ENCODE assay signal across 9 mouse cellular contexts in the genomic region with DNA sequence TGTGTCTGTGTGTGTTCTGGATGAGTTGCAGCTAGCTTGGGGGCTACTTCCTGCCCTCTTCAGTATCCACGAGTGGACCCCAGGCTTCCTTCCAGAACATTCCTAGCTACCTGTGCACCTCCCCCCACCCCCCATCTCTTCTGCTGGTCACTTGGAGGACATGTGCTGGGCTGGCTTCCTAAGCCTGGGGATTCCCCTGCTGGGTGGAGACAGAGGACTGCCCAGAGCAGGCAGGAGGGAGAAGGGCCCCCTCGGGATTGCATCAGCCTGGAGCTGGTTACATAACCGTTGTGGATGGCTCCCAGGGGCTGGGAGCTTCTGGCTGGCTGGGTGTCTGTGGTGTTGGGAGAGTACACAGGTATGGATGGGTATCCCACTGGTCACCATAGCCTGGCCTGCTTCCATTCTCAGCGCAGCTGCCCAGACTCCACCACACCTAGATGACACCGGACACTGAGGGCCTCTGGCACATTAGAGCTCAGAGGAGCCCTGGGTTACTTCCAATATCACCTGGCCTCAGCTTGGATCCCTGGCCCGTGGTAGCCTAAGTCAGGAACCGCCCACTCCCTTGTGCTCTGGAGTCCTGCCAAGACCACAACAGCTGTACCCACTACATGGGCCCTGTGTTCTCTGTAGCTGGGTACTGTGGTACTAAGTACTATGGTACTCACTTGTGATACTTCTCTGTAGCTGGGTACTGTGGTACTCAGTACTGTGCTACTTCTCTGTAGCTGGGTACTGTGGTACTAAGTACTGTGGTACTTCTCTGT. TPM values are rescaled to one million over a fixed set of nuclear protein-coding genes. Genes with fewer than 3 reads are reported as not detected.
A peak's percentile ranks its signal among the peaks of the same experiment; 100 is the strongest.
DNase-seq lines count a peak whose midpoint lies in the region; ATAC-seq lines count a peak whose summit lies in the region.
"Had no signal": no experiment of that assay in that cellular context is flagged by ENCODE, and none has a peak within 500 bp of the region (broad histone marks: within the 10 kb centered on the region; RNA-seq: fewer than 3 reads in every experiment).

No protein-coding gene starts in this region.

- no peak for ATAC-seq in hindbrain, embryonic 13.5 days (ENCODE audit: low FRiP score)
- ATAC-seq in hindbrain, embryonic 12.5 days (ENCODE audit: low FRiP score), result no peak
- peak; percentile 17; the same call in 1 of the 2 replicates for ATAC-seq in lung, embryonic 15.5 days (ENCODE audit: borderline replicate concordance, extremely low read depth, low FRiP score, low TSS enrichment)
- ATAC-seq in midbrain, embryonic 14.5 days (ENCODE audit: low FRiP score, low TSS enrichment), result no peak
- ATAC-seq in forebrain, embryonic 15.5 days (replicated peaks), result no peak

- H3K9me3 ChIP-seq in hindbrain, embryonic 13.5 days, result no peaks in the 10 kb centered on the region
- no peaks in the 10 kb centered on the region for H3K9me3 ChIP-seq in hindbrain, embryonic 12.5 days (replicated peaks)
- no peaks in the 10 kb centered on the region for H3K9me3 ChIP-seq in lung, embryonic 15.5 days
- no peaks in the 10 kb centered on the region for H3K9me3 ChIP-seq in midbrain, embryonic 14.5 days (ENCODE audit: control insufficient read depth, low read length)
- no peaks in the 10 kb centered on the region for H3K9me3 ChIP-seq in forebrain, embryonic 15.5 days

- no peak overlapping the region for H3K4me3 ChIP-seq in hindbrain, embryonic 13.5 days
- H3K4me3 ChIP-seq in hindbrain, embryonic 12.5 days, result no peak overlapping the region
- no peak overlapping the region for H3K4me3 ChIP-seq in lung, embryonic 15.5 days
- no peak overlapping the region for H3K4me3 ChIP-seq in midbrain, embryonic 14.5 days (replicated peaks; ENCODE audit: low read depth, low read length)
- no peak overlapping the region for H3K4me3 ChIP-seq in forebrain, embryonic 15.5 days

- H3K4me1 ChIP-seq in hindbrain, embryonic 13.5 days (replicated peaks), result peaks cover 55% of the 10 kb centered on the region
- H3K4me1 ChIP-seq in hindbrain, embryonic 12.5 days, result peaks cover 16% of the 10 kb centered on the region
- no peaks in the 10 kb centered on the region for H3K4me1 ChIP-seq in lung, embryonic 15.5 days
- H3K4me1 ChIP-seq in midbrain, embryonic 14.5 days (ENCODE audit: control insufficient read depth, insufficient read depth, low read length), result peaks cover 29% of the 10 kb centered on the region
- H3K4me1 ChIP-seq in forebrain, embryonic 15.5 days, result peaks cover 30% of the 10 kb centered on the region

- H3K4me2 ChIP-seq in hindbrain, embryonic 13.5 days, result no peak overlapping the region
- H3K4me2 ChIP-seq in hindbrain, embryonic 12.5 days (replicated peaks), result no peak overlapping the region
- no peak overlapping the region for H3K4me2 ChIP-seq in lung, embryonic 15.5 days
- H3K4me2 ChIP-seq in midbrain, embryonic 14.5 days (ENCODE audit: low read length), result no peak overlapping the region
- no peak overlapping the region for H3K4me2 ChIP-seq in forebrain, embryonic 15.5 days (replicated peaks)

- WGBS in hindbrain, embryonic 13.5 days, result 60% methylated on average over 7 of the region's 7 CpGs
- WGBS in hindbrain, embryonic 12.5 days, result 57% methylated on average over 7 of the region's 7 CpGs
- 41% methylated on average over 7 of the region's 7 CpGs for WGBS in lung, embryonic 15.5 days
- WGBS in midbrain, embryonic 14.5 days, result 56% methylated on average over 7 of the region's 7 CpGs
- 59% methylated on average over 7 of the region's 7 CpGs for WGBS in forebrain, embryonic 15.5 days

- H3K36me3 ChIP-seq in hindbrain, embryonic 13.5 days, result no peaks in the 10 kb centered on the region
- no peaks in the 10 kb centered on the region for H3K36me3 ChIP-seq in hindbrain, embryonic 12.5 days
- no peaks in the 10 kb centered on the region for H3K36me3 ChIP-seq in lung, embryonic 15.5 days
- H3K36me3 ChIP-seq in midbrain, embryonic 14.5 days (ENCODE audit: control insufficient read depth, insufficient read depth, low read length), result no peaks in the 10 kb centered on the region
- H3K36me3 ChIP-seq in forebrain, embryonic 15.5 days, result no peaks in the 10 kb centered on the region

- DNase-seq in MN1 (ENCODE audit: low spot score), result peak; percentile 86
- peak; percentile 73 to 79 for DNase-seq in heart, adult 9 months (ENCODE audit: low spot score in 2 of 2)
- DNase-seq in telencephalon, adult 2 months (ENCODE audit: low read depth, low spot score), result peak; percentile 58
- no peak for DNase-seq in midbrain, embryonic 14.5 days

- H3K27ac ChIP-seq in hindbrain, embryonic 13.5 days, result no peak overlapping the region
- no peak overlapping the region for H3K27ac ChIP-seq in hindbrain, embryonic 12.5 days
- H3K27ac ChIP-seq in lung, embryonic 15.5 days, result no peak overlapping the region
- no peak overlapping the region for H3K27ac ChIP-seq in midbrain, embryonic 14.5 days (replicated peaks; ENCODE audit: low read depth, low read length)
- no peak overlapping the region for H3K27ac ChIP-seq in forebrain, embryonic 15.5 days (replicated peaks)

- H3K9ac ChIP-seq in hindbrain, embryonic 13.5 days, result 0 out of 2 replicates have a peak overlapping the region, but pooled peaks have one; percentile 24
- H3K9ac ChIP-seq in hindbrain, embryonic 12.5 days, result no peak overlapping the region
- no peak overlapping the region for H3K9ac ChIP-seq in lung, embryonic 15.5 days
- H3K9ac ChIP-seq in midbrain, embryonic 14.5 days (replicated peaks; ENCODE audit: low read length), result no peak overlapping the region
- H3K9ac ChIP-seq in forebrain, embryonic 15.5 days (replicated peaks), result no peak overlapping the region

- H3K27me3 ChIP-seq in hindbrain, embryonic 13.5 days, result peaks cover 37% of the 10 kb centered on the region
- peaks cover 58% of the 10 kb centered on the region for H3K27me3 ChIP-seq in hindbrain, embryonic 12.5 days
- peaks cover 49% of the 10 kb centered on the region for H3K27me3 ChIP-seq in lung, embryonic 15.5 days
- peaks cover 9% of the 10 kb centered on the region for H3K27me3 ChIP-seq in midbrain, embryonic 14.5 days (ENCODE audit: control insufficient read depth, insufficient read depth, low read length)
- H3K27me3 ChIP-seq in forebrain, embryonic 15.5 days, result no peaks in the 10 kb centered on the region

RNA-seq across cellular contexts. Expression of a gene that starts 6.9 kb away (rescaled TPM):
- 38.7 and 38.9 TPM in 2 replicates for polyA plus RNA-seq in hindbrain, embryonic 13.5 days (2015; fragmentation: Nextera tagmentation; extraction: Ambion mirVana)
- 4.1 and 4.8 TPM in 2 replicates for polyA plus RNA-seq in hindbrain, embryonic 12.5 days (2016; fragmentation: Nextera tagmentation; extraction: Ambion mirVana)
- 0.03 and 0.10 TPM in 2 replicates for polyA plus RNA-seq in lung, embryonic 15.5 days (2015; fragmentation: Nextera tagmentation; extraction: Ambion mirVana)
- 38.4 and 53.5 TPM in 2 replicates for polyA plus RNA-seq in midbrain, embryonic 14.5 days (2014; fragmentation: Nextera tagmentation; extraction: Ambion mirVana)
- 35.5 and 39.3 TPM in 2 replicates for polyA plus RNA-seq in forebrain, embryonic 15.5 days (2015; fragmentation: Nextera tagmentation; extraction: Ambion mirVana)

RNA-seq across cellular contexts. Expression of a gene that starts 19.8 kb away (rescaled TPM):
- 205 and 218 TPM in 2 replicates for polyA plus RNA-seq in hindbrain, embryonic 13.5 days (2015; fragmentation: Nextera tagmentation; extraction: Ambion mirVana)
- 257 and 282 TPM in 2 replicates for polyA plus RNA-seq in hindbrain, embryonic 12.5 days (2016; fragmentation: Nextera tagmentation; extraction: Ambion mirVana)
- polyA plus RNA-seq in lung, embryonic 15.5 days (2015; fragmentation: Nextera tagmentation; extraction: Ambion mirVana), result 354 and 364 TPM in 2 replicates
- polyA plus RNA-seq in midbrain, embryonic 14.5 days (2014; fragmentation: Nextera tagmentation; extraction: Ambion mirVana), result 165 and 174 TPM in 2 replicates
- polyA plus RNA-seq in forebrain, embryonic 15.5 days (2015; fragmentation: Nextera tagmentation; extraction: Ambion mirVana), result 216 and 221 TPM in 2 replicates

RNA-seq across cellular contexts. Expression of a gene that starts 26.5 kb away (rescaled TPM):
- polyA plus RNA-seq in hindbrain, embryonic 13.5 days (2015; fragmentation: Nextera tagmentation; extraction: Ambion mirVana), result 5.2 and 7.7 TPM in 2 replicates
- 2.5 and 3.8 TPM in 2 replicates for polyA plus RNA-seq in hindbrain, embryonic 12.5 days (2016; fragmentation: Nextera tagmentation; extraction: Ambion mirVana)
- polyA plus RNA-seq in lung, embryonic 15.5 days (2015; fragmentation: Nextera tagmentation; extraction: Ambion mirVana), result 2.9 and 3.3 TPM in 2 replicates
- polyA plus RNA-seq in midbrain, embryonic 14.5 days (2014; fragmentation: Nextera tagmentation; extraction: Ambion mirVana), result 4.2 and 6.9 TPM in 2 replicates
- 1.8 and 2.9 TPM in 2 replicates for polyA plus RNA-seq in forebrain, embryonic 15.5 days (2015; fragmentation: Nextera tagmentation; extraction: Ambion mirVana)

RNA-seq across cellular contexts. Expression of a gene that starts 48.3 kb away (rescaled TPM):
- polyA plus RNA-seq in hindbrain, embryonic 13.5 days (2015; fragmentation: Nextera tagmentation; extraction: Ambion mirVana), result 17.2 and 18.4 TPM in 2 replicates
- polyA plus RNA-seq in hindbrain, embryonic 12.5 days (2016; fragmentation: Nextera tagmentation; extraction: Ambion mirVana), result 25.3 and 25.6 TPM in 2 replicates
- 25.2 and 26.0 TPM in 2 replicates for polyA plus RNA-seq in lung, embryonic 15.5 days (2015; fragmentation: Nextera tagmentation; extraction: Ambion mirVana)
- 14.9 and 23.7 TPM in 2 replicates for polyA plus RNA-seq in midbrain, embryonic 14.5 days (2014; fragmentation: Nextera tagmentation; extraction: Ambion mirVana)
- polyA plus RNA-seq in forebrain, embryonic 15.5 days (2015; fragmentation: Nextera tagmentation; extraction: Ambion mirVana), result 17.6 and 18.6 TPM in 2 replicates

RNA-seq across cellular contexts. Expression of a gene that starts 53.8 kb away (rescaled TPM):
- 0.38 and 0.79 TPM in 2 replicates for polyA plus RNA-seq in hindbrain, embryonic 13.5 days (2015; fragmentation: Nextera tagmentation; extraction: Ambion mirVana)
- 1.2 and 2.1 TPM in 2 replicates for polyA plus RNA-seq in hindbrain, embryonic 12.5 days (2016; fragmentation: Nextera tagmentation; extraction: Ambion mirVana)
- polyA plus RNA-seq in lung, embryonic 15.5 days (2015; fragmentation: Nextera tagmentation; extraction: Ambion mirVana), result not detected in 2 replicates
- polyA plus RNA-seq in midbrain, embryonic 14.5 days (2014; fragmentation: Nextera tagmentation; extraction: Ambion mirVana), result 0.39 and 1.2 TPM in 2 replicates
- 0.09 and 0.13 TPM in 2 replicates for polyA plus RNA-seq in forebrain, embryonic 15.5 days (2015; fragmentation: Nextera tagmentation; extraction: Ambion mirVana)
- polyA plus RNA-seq: gonadal fat pad, adult 2 months had no signal
